Mouse (Mus musculus) lung, adult 2 months (tissue): Measurements from ENCODE around the gene Arhgap42.

Experiments used
- CTCF ChIP-seq: fragments of 200-500 bp; IDR thresholded peaks from 2 replicates; pipeline ENCODE4 v1.5.1; 2011; ENCODE audit warnings: mild to moderate bottlenecking, low read length, control low read depth; ENCODE audit not compliant: insufficient read depth
- POLR2A ChIP-seq: fragments of 200-500 bp; IDR thresholded peaks from 2 replicates; pipeline ENCODE4 v1.6.1; 2011; ENCODE audit warnings: low read depth, mild to moderate bottlenecking, control low read depth, low read length, borderline replicate concordance; ENCODE audit errors: extremely low read depth

DNA sequence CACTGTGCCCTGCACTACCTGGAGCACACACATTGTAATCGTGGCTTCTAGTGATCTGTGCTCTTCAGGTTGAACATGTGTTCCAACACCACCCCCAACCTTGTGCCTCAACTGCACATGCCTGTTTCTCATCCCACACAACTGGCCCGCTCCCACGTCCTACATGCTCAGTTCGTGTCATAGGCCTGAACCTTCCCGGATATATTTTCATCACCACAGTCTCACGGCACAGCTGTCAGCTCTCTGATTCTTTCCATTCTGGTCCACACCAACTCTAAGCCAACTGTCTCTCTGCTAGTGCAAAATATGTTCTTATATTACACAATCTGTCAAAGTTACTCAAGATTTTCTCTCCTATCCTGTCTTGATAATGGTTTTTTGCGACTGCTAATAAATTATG lies 197.9 kb downstream of the Arhgap42 start:
- TF ChIP-seq CTCF (no peak), POLR2A (no peak)
